Mouse (Mus musculus): ENCODE measurements around the gene Cul4a.

DNA sequence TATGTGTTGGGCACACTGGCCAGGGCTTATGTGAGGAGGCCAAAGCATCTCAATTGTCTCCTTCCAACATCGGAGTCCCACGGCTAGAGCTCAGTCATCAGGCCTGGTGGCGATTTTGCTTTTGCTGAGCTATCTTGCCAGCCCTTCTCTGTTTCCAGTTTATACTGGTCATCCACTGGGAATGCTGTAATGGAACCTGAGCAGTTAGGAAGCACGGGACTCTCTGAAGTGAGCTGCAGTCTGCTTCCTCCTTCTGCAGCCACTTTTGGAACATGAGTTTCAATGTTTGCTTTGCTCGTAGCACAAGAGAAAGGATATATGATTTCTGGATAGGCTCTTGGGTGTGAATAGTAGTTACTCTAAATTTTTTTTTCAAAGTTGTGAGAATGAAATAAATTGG is 58.9 kb downstream of the Cul4a start:
- no peak for TF ChIP-seq CTCF (IDR thresholded peaks at IDR 0.05; ENCODE audit: low read depth, low read length)
- TF ChIP-seq TAL1 (conservative IDR thresholded peaks at IDR 0.05; ENCODE audit: low read depth, low read length) = no peak
- TF ChIP-seq GATA2 (IDR thresholded peaks at IDR 0.05; ENCODE audit: borderline replicate concordance, low read depth, low read length) = no peak

Data from G1E (cell line).